14 mouse cellular contexts compared by ENCODE assay signal in the genomic region with DNA sequence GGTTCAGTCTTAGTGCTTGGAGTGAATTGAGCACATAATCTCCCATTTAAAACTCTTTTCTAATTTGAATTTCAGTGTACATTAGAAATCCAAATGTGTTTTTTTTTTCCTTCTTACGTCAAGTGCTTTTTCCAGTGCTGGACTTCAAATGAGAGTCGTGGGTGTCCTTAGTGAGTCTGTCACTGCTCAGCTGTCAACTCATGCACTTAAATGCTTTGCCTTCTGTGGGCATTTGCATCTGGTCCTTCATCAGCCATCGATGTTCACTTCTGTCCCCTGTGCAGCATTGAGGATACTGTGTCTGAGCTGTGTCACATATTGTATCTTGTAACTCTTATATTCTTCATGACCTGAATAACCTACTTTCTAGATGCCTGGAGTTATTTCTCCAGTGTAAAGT.
"Had no signal": no experiment of that assay in that cellular context is flagged by ENCODE, and none has a peak within 500 bp of the region (broad histone marks: within the 10 kb centered on the region; RNA-seq: fewer than 3 reads in every experiment).

No protein-coding gene starts in this region.

- DNase-seq: gastrocnemius, adult 2 months; gastrocnemius, postnatal 10 days; gastrocnemius, postnatal 25 days; heart, adult 18-20 months; heart, postnatal 14 days; heart, postnatal 36 days; kidney, adult 11 months; kidney, adult 2 months; kidney, adult 9 months; kidney, postnatal 10 days; kidney, postnatal 25 days; kidney, postnatal 4 days; liver; liver, embryonic 13.5 days had no signal
